Mouse (Mus musculus): ENCODE measurements around the gene Kcnq1.

GRCm38 (mm10) chr7:143207044-143207443 is 100.9 kb downstream of the Kcnq1 start:
- TF ChIP-seq CTCF (conservative IDR thresholded peaks at IDR 0.05; ENCODE audit: low read length) = no peak
- TF ChIP-seq POU5F1 (IDR thresholded peaks at IDR 0.05; ENCODE audit: borderline replicate concordance, low read length) = no peak
- no peak for TF ChIP-seq NANOG (IDR thresholded peaks at IDR 0.05; ENCODE audit: borderline replicate concordance, low read length)
